Mouse (Mus musculus): ENCODE results near the gene Ppef1.
"Not testable (repeated sequence)": the region's sequence is repeated elsewhere in the genome, so short reads cannot be mapped to it uniquely, and the experiment has no call there.

Ppef1 gene

GRCm38 (mm10) chrX:160735650-160736049 lies at the start of gene Ppef1:
Gene Ppef1, minus strand, starts transcription at chrX:160735765.
- no peak for DNase-seq (ENCODE audit: low read depth, low spot score)

- DNase-seq (ENCODE audit: low read depth, low spot score) = no peak
These were observed 46.7 kb upstream of the Ppef1 start for GRCm38 (mm10) chrX:160782276-160782675.

GRCm38 (mm10) chrX:160773033-160773432 lies 37.5 kb upstream of the Ppef1 start:
- no peak for DNase-seq (ENCODE audit: low read depth, low spot score)

- not testable (repeated sequence) for DNase-seq (ENCODE audit: low read depth, low spot score)
These were observed 34.1 kb upstream of the Ppef1 start for GRCm38 (mm10) chrX:160769622-160770021.

GRCm38 (mm10) chrX:160767713-160768112 lies 32.1 kb upstream of the Ppef1 start, which contains the start of gene Rs1:
Gene Rs1, plus strand, starts transcription at chrX:160768013.
- DNase-seq (ENCODE audit: low read depth, low spot score) = no peak

GRCm38 (mm10) chrX:160766233-160766616 lies 30.7 kb upstream of the Ppef1 start:
- DNase-seq (ENCODE audit: low read depth, low spot score) = no peak

GRCm38 (mm10) chrX:160765389-160766232 lies 30.0 kb upstream of the Ppef1 start:
- peak; percentile 73 for DNase-seq (ENCODE audit: low read depth, low spot score)

- no peak for DNase-seq (ENCODE audit: low read depth, low spot score)
These were observed 15.2 kb upstream of the Ppef1 start for GRCm38 (mm10) chrX:160750808-160751207.

GRCm38 (mm10) chrX:160748653-160749052 lies 13.1 kb upstream of the Ppef1 start:
- no peak for DNase-seq (ENCODE audit: low read depth, low spot score)

GRCm38 (mm10) chrX:160745399-160745798 lies 9.8 kb upstream of the Ppef1 start:
- no peak for DNase-seq (ENCODE audit: low read depth, low spot score)

- no peak for DNase-seq (ENCODE audit: low read depth, low spot score)
These were observed 36.4 kb downstream of the Ppef1 start for GRCm38 (mm10) chrX:160699171-160699570.

- no peak for DNase-seq (ENCODE audit: low read depth, low spot score)
These were observed 44.0 kb downstream of the Ppef1 start for GRCm38 (mm10) chrX:160691559-160691958.

GRCm38 (mm10) chrX:160690094-160690493 lies 45.5 kb downstream of the Ppef1 start:
- no peak for DNase-seq (ENCODE audit: low read depth, low spot score)

- DNase-seq (ENCODE audit: low read depth, low spot score) = no peak
These were observed 65.6 kb downstream of the Ppef1 start for GRCm38 (mm10) chrX:160669992-160670391.

- DNase-seq (ENCODE audit: low read depth, low spot score) = no peak
These were observed 124.5 kb downstream of the Ppef1 start for GRCm38 (mm10) chrX:160610882-160611644.

- no peak for DNase-seq (ENCODE audit: low read depth, low spot score)
These were observed 125.1 kb downstream of the Ppef1 start for GRCm38 (mm10) chrX:160610482-160610881.

GRCm38 (mm10) chrX:160609849-160610248 lies 125.7 kb downstream of the Ppef1 start:
- DNase-seq (ENCODE audit: low read depth, low spot score) = no peak

GRCm38 (mm10) chrX:160603981-160604541 lies 131.5 kb downstream of the Ppef1 start:
- DNase-seq (ENCODE audit: low read depth, low spot score) = no peak

GRCm38 (mm10) chrX:160603316-160603715 lies 132.2 kb downstream of the Ppef1 start:
- no peak for DNase-seq (ENCODE audit: low read depth, low spot score)

GRCm38 (mm10) chrX:160602770-160603169 lies 132.8 kb downstream of the Ppef1 start:
- no peak for DNase-seq (ENCODE audit: low read depth, low spot score)

GRCm38 (mm10) chrX:160601053-160601452 lies 134.5 kb downstream of the Ppef1 start:
- DNase-seq (ENCODE audit: low read depth, low spot score) = no peak

Data from embryo, embryonic 11.5 days (tissue).